Mouse (Mus musculus): ENCODE measurements around the gene Vil1. TPM values are rescaled to one million over a fixed set of nuclear protein-coding genes. Genes with fewer than 3 reads are reported as not detected.

Vil1 gene
- polyA plus RNA-seq, 1 experiment, result 75.0 TPM

- peak overlapping the region; percentile 14; the same call in 1 of the 2 replicates for H3K4me3 ChIP-seq (ENCODE audit: insufficient read depth, low read depth, low read length)
- no peaks in the 10 kb centered on the region for H3K27me3 ChIP-seq (replicated peaks; ENCODE audit: control insufficient read depth, insufficient read depth, low read length)
- TF ChIP-seq CTCF (conservative IDR thresholded peaks at IDR 0.05; ENCODE audit: insufficient read depth, insufficient read length, low read depth, low read length) (no peak), POLR2A (IDR thresholded peaks at IDR 0.05; ENCODE audit: low read depth, low read length) (no peak)
- peak; percentile 55 for DNase-seq
- H3K27ac ChIP-seq (ENCODE audit: insufficient read depth, low read depth, low read length), result no peak overlapping the region
- 22% methylated on average over 34 of the region's 34 CpGs for WGBS
- no peaks in the 10 kb centered on the region for H3K4me1 ChIP-seq (ENCODE audit: control insufficient read depth, insufficient read depth, low read length)
- H3K36me3 ChIP-seq (ENCODE audit: control insufficient read depth, insufficient read depth, low read length), result no peaks in the 10 kb centered on the region
Observed at GRCm38 (mm10) chr1:74367886-74368645, 41.1 kb upstream of the Vil1 start.

- DNase-seq, result no peak
- Histone ChIP-seq H3K27ac (ENCODE audit: insufficient read depth, low read depth, low read length) (no peak overlapping the region), H3K4me1 (ENCODE audit: control insufficient read depth, insufficient read depth, low read length) (no peaks in the 10 kb centered on the region), H3K4me3 (ENCODE audit: insufficient read depth, low read depth, low read length) (no peak overlapping the region), H3K36me3 (ENCODE audit: control insufficient read depth, insufficient read depth, low read length) (no peaks in the 10 kb centered on the region), H3K27me3 (replicated peaks; ENCODE audit: control insufficient read depth, insufficient read depth, low read length) (no peaks in the 10 kb centered on the region)
- WGBS, result 51% methylated on average over 4 of the region's 4 CpGs
- no peak for TF ChIP-seq CTCF (conservative IDR thresholded peaks at IDR 0.05; ENCODE audit: insufficient read depth, insufficient read length, low read depth, low read length)
- TF ChIP-seq POLR2A (IDR thresholded peaks at IDR 0.05; ENCODE audit: low read depth, low read length), result no peak
Observed at GRCm38 (mm10) chr1:74370040-74370439, 39.1 kb upstream of the Vil1 start.

GRCm38 (mm10) chr1:74373372-74373771 lies 35.8 kb upstream of the Vil1 start:
- H3K27me3 ChIP-seq (replicated peaks; ENCODE audit: control insufficient read depth, insufficient read depth, low read length), result no peaks in the 10 kb centered on the region
- TF ChIP-seq POLR2A (IDR thresholded peaks at IDR 0.05; ENCODE audit: low read depth, low read length), result no peak
- TF ChIP-seq CTCF (conservative IDR thresholded peaks at IDR 0.05; ENCODE audit: insufficient read depth, insufficient read length, low read depth, low read length), result no peak
- WGBS, result 77% methylated on average over 4 of the region's 4 CpGs
- H3K27ac ChIP-seq (ENCODE audit: insufficient read depth, low read depth, low read length), result no peak overlapping the region
- DNase-seq, result no peak
- no peaks in the 10 kb centered on the region for H3K36me3 ChIP-seq (ENCODE audit: control insufficient read depth, insufficient read depth, low read length)
- no peaks in the 10 kb centered on the region for H3K4me1 ChIP-seq (ENCODE audit: control insufficient read depth, insufficient read depth, low read length)
- H3K4me3 ChIP-seq (ENCODE audit: insufficient read depth, low read depth, low read length), result no peak overlapping the region

GRCm38 (mm10) chr1:74374980-74375379 lies 34.2 kb upstream of the Vil1 start, which contains the start of gene Slc11a1:
Gene Slc11a1, plus strand, starts transcription at chr1:74375195.
- H3K4me3 ChIP-seq (ENCODE audit: insufficient read depth, low read depth, low read length), result 0 out of 2 replicates have a peak within 1 kb of the TSS, but pooled peaks have one; percentile 1
- no peaks in the 10 kb centered on the region for H3K27me3 ChIP-seq (replicated peaks; ENCODE audit: control insufficient read depth, insufficient read depth, low read length)
- no peaks in the 10 kb centered on the region for H3K4me1 ChIP-seq (ENCODE audit: control insufficient read depth, insufficient read depth, low read length)
- H3K36me3 ChIP-seq (ENCODE audit: control insufficient read depth, insufficient read depth, low read length), result no peaks in the 10 kb centered on the region
- no peak within 1 kb of the TSS for H3K27ac ChIP-seq (ENCODE audit: insufficient read depth, low read depth, low read length)
- DNase-seq, result peak; percentile 24
- TF ChIP-seq POLR2A (IDR thresholded peaks at IDR 0.05; ENCODE audit: low read depth, low read length) (no peak), CTCF (conservative IDR thresholded peaks at IDR 0.05; ENCODE audit: insufficient read depth, insufficient read length, low read depth, low read length) (no peak)
- WGBS, result 71% methylated on average over 8 of the region's 8 CpGs

GRCm38 (mm10) chr1:74375561-74375960 lies 33.6 kb upstream of the Vil1 start:
- no peak for DNase-seq
- H3K27ac ChIP-seq (ENCODE audit: insufficient read depth, low read depth, low read length), result no peak overlapping the region
- no peak for TF ChIP-seq POLR2A (IDR thresholded peaks at IDR 0.05; ENCODE audit: low read depth, low read length)
- no peak for TF ChIP-seq CTCF (conservative IDR thresholded peaks at IDR 0.05; ENCODE audit: insufficient read depth, insufficient read length, low read depth, low read length)
- no peaks in the 10 kb centered on the region for H3K4me1 ChIP-seq (ENCODE audit: control insufficient read depth, insufficient read depth, low read length)
- H3K27me3 ChIP-seq (replicated peaks; ENCODE audit: control insufficient read depth, insufficient read depth, low read length), result no peaks in the 10 kb centered on the region
- no peaks in the 10 kb centered on the region for H3K36me3 ChIP-seq (ENCODE audit: control insufficient read depth, insufficient read depth, low read length)
- 71% methylated on average over 10 of the region's 10 CpGs for WGBS
- 0 out of 2 replicates have a peak overlapping the region, but pooled peaks have one; percentile 1 for H3K4me3 ChIP-seq (ENCODE audit: insufficient read depth, low read depth, low read length)

- Histone ChIP-seq H3K27me3 (replicated peaks; ENCODE audit: control insufficient read depth, insufficient read depth, low read length) (no peaks in the 10 kb centered on the region), H3K27ac (ENCODE audit: insufficient read depth, low read depth, low read length) (no peak overlapping the region), H3K36me3 (ENCODE audit: control insufficient read depth, insufficient read depth, low read length) (no peaks in the 10 kb centered on the region), H3K4me1 (ENCODE audit: control insufficient read depth, insufficient read depth, low read length) (no peaks in the 10 kb centered on the region), H3K4me3 (ENCODE audit: insufficient read depth, low read depth, low read length) (no peak overlapping the region)
- peak; percentile 20 for DNase-seq
- WGBS, result 73% methylated on average over 4 of the region's 4 CpGs
- TF ChIP-seq POLR2A (IDR thresholded peaks at IDR 0.05; ENCODE audit: low read depth, low read length), result no peak
- no peak for TF ChIP-seq CTCF (conservative IDR thresholded peaks at IDR 0.05; ENCODE audit: insufficient read depth, insufficient read length, low read depth, low read length)
Observed at GRCm38 (mm10) chr1:74376396-74376795, 32.8 kb upstream of the Vil1 start.

GRCm38 (mm10) chr1:74379058-74379504 lies 30.1 kb upstream of the Vil1 start:
- H3K4me3 ChIP-seq (ENCODE audit: insufficient read depth, low read depth, low read length), result no peak overlapping the region
- H3K36me3 ChIP-seq (ENCODE audit: control insufficient read depth, insufficient read depth, low read length), result no peaks in the 10 kb centered on the region
- TF ChIP-seq POLR2A (IDR thresholded peaks at IDR 0.05; ENCODE audit: low read depth, low read length) (no peak), CTCF (conservative IDR thresholded peaks at IDR 0.05; ENCODE audit: insufficient read depth, insufficient read length, low read depth, low read length) (no peak)
- 85% methylated on average over 7 of the region's 7 CpGs for WGBS
- H3K27ac ChIP-seq (ENCODE audit: insufficient read depth, low read depth, low read length), result no peak overlapping the region
- DNase-seq, result no peak
- H3K27me3 ChIP-seq (replicated peaks; ENCODE audit: control insufficient read depth, insufficient read depth, low read length), result no peaks in the 10 kb centered on the region
- no peaks in the 10 kb centered on the region for H3K4me1 ChIP-seq (ENCODE audit: control insufficient read depth, insufficient read depth, low read length)
